In the genomic region with DNA sequence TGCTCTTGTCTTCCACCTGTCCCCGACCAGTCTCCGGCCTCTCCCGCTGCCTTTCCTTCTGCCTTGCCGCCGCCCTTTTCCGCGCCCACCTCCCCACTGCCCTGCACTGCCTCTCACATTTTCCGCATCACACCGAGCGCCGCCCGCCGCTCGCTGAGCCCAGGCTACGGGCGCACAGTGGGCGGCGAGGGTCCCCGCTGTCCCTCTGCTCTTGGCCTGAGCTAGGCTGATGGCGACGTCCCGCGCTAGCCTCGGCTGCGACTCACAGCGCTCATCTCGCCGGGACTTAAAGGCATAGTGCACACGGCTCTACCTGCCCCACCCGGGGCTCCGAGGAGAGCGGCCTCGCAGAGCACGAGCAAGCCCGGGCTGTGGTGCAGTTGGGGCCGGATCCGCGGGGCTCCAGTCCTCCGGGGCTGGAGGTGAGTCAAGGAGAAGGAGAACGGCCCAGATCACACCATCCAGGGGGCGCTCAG, we compare ENCODE assay signal across 7 mouse cellular contexts. TPM values are rescaled to one million over a fixed set of nuclear protein-coding genes. Genes with fewer than 3 reads are reported as not detected.
A peak's percentile ranks its signal among the peaks of the same experiment; 100 is the strongest.
DNase-seq lines count a peak whose midpoint lies in the region; ATAC-seq lines count a peak whose summit lies in the region.

No protein-coding gene starts in this region.

- peak overlapping the region; percentile 63 for H3K27ac ChIP-seq in forebrain, embryonic 15.5 days (replicated peaks)
- H3K27ac ChIP-seq in liver, embryonic 13.5 days, result no peak overlapping the region
- no peak overlapping the region for H3K27ac ChIP-seq in stomach, embryonic 15.5 days

- DNase-seq in left cerebral cortex, adult 8-10 months (ENCODE audit: low spot score in 2 of 2), result peak; percentile 23 to 43
- no peak for DNase-seq in left cerebral cortex, adult 11 months (ENCODE audit: low spot score)
- peak; percentile 53 for DNase-seq in cerebellum, adult 9-10 months
- DNase-seq in liver, embryonic 13.5 days, result no peak
- no peak for DNase-seq in urinary bladder, postnatal 36 days (ENCODE audit: low spot score in 2 of 2)

- peak; percentile 51 for ATAC-seq in forebrain, embryonic 15.5 days (replicated peaks)
- ATAC-seq in liver, embryonic 13.5 days (ENCODE audit: low read depth), result no peak
- no peak for ATAC-seq in stomach, embryonic 15.5 days (ENCODE audit: insufficient read depth, low FRiP score, low read depth)

- peak overlapping the region; percentile 67 for H3K4me2 ChIP-seq in forebrain, embryonic 15.5 days (replicated peaks)
- peak overlapping the region; percentile 52 for H3K4me2 ChIP-seq in liver, embryonic 13.5 days
- H3K4me2 ChIP-seq in stomach, embryonic 15.5 days, result peak overlapping the region; percentile 97

- H3K9ac ChIP-seq in forebrain, embryonic 15.5 days (replicated peaks), result peak overlapping the region; percentile 66
- H3K9ac ChIP-seq in liver, embryonic 13.5 days, result no peak overlapping the region
- no peak overlapping the region for H3K9ac ChIP-seq in stomach, embryonic 15.5 days

- no peaks in the 10 kb centered on the region for H3K9me3 ChIP-seq in forebrain, embryonic 15.5 days
- no peaks in the 10 kb centered on the region for H3K9me3 ChIP-seq in liver, embryonic 13.5 days (replicated peaks)
- H3K9me3 ChIP-seq in stomach, embryonic 15.5 days, result no peaks in the 10 kb centered on the region

- H3K4me1 ChIP-seq in forebrain, embryonic 15.5 days, result peaks cover 19% of the 10 kb centered on the region
- H3K4me1 ChIP-seq in liver, embryonic 13.5 days (replicated peaks), result 0 out of 2 replicates have a peak, but pooled peaks cover 3% of the 10 kb centered on the region
- peaks cover 15% of the 10 kb centered on the region for H3K4me1 ChIP-seq in stomach, embryonic 15.5 days

- H3K27me3 ChIP-seq in forebrain, embryonic 15.5 days, result peaks cover 51% of the 10 kb centered on the region
- peaks cover 74% of the 10 kb centered on the region for H3K27me3 ChIP-seq in liver, embryonic 13.5 days
- H3K27me3 ChIP-seq in stomach, embryonic 15.5 days (replicated peaks), result peaks cover 62% of the 10 kb centered on the region

- H3K4me3 ChIP-seq in forebrain, embryonic 15.5 days, result peak overlapping the region; percentile 48
- H3K4me3 ChIP-seq in liver, embryonic 13.5 days (replicated peaks), result peak overlapping the region; percentile 25
- peak overlapping the region; percentile 45 for H3K4me3 ChIP-seq in stomach, embryonic 15.5 days (replicated peaks)

- H3K36me3 ChIP-seq in forebrain, embryonic 15.5 days, result no peaks in the 10 kb centered on the region
- H3K36me3 ChIP-seq in liver, embryonic 13.5 days, result no peaks in the 10 kb centered on the region
- no peaks in the 10 kb centered on the region for H3K36me3 ChIP-seq in stomach, embryonic 15.5 days

- WGBS in forebrain, embryonic 15.5 days, result under 1% methylated on average over 41 of the region's 41 CpGs
- 2% methylated on average over 41 of the region's 41 CpGs for WGBS in liver, embryonic 13.5 days (ENCODE audit: insufficient replicate concordance)
- under 1% methylated on average over 41 of the region's 41 CpGs for WGBS in stomach, embryonic 15.5 days

RNA-seq across cellular contexts. Expression of a gene that starts 0.4 kb away (rescaled TPM):
- total RNA-seq in left cerebral cortex, adult 8-10 months (2022), result 100 to 1,000 TPM; 330 to 366 (median 356) TPM
- polyA plus RNA-seq in forebrain, embryonic 15.5 days (2015; fragmentation: Nextera tagmentation; extraction: Ambion mirVana), result 32.4 and 38.4 TPM in 2 replicates
- 0.30 and 0.36 TPM in 2 replicates for polyA plus RNA-seq in liver, embryonic 13.5 days (2015; fragmentation: Nextera tagmentation; extraction: Ambion mirVana)
- 2.8 and 3.0 TPM in 2 replicates for polyA plus RNA-seq in stomach, embryonic 15.5 days (2015; fragmentation: Nextera tagmentation; extraction: Ambion mirVana)

Comparison
In these comparisons a context has a peak if more than half of its experiments do, and no peak if none do; other contexts are left out.
1. DNase-seq: peak in left cerebral cortex, adult 8-10 months (2 of 2) and cerebellum, adult 9-10 months (single experiment); none in left cerebral cortex, adult 11 months (single experiment), liver, embryonic 13.5 days (single experiment) and urinary bladder, postnatal 36 days (0 of 2).
2. Peak in every context shown above with its lines, with median percentiles within 50 percentile points of each other: H3K4me2 ChIP-seq and H3K4me3 ChIP-seq.